In genomic region chr7:143726396-143726795, GRCm38 (mm10) we compare ENCODE assay signal across 35 mouse cellular contexts. TPM values are rescaled to one million over a fixed set of nuclear protein-coding genes. Genes with fewer than 3 reads are reported as not detected.
DNase-seq lines count a peak whose midpoint lies in the region; ATAC-seq and TF ChIP-seq lines count a peak whose summit lies in the region.
"Had no signal": no experiment of that assay in that cellular context is flagged by ENCODE, and none has a peak within 500 bp of the region (broad histone marks: within the 10 kb centered on the region; RNA-seq: fewer than 3 reads in every experiment).

No protein-coding gene starts in this region.

- H3K4me1 ChIP-seq in liver, adult 2 months (ENCODE audit: control insufficient read depth, insufficient read depth, low read length): no peaks in the 10 kb centered on the region
- H3K4me1 ChIP-seq in liver, embryonic 12.5 days: no peaks in the 10 kb centered on the region
- H3K4me1 ChIP-seq in thymus, adult 2 months (replicated peaks; ENCODE audit: control insufficient read depth, insufficient read depth, low read length): no peaks in the 10 kb centered on the region
- H3K4me1 ChIP-seq: embryonic facial prominence, embryonic 12.5 days had no signal

- no peak for TF ChIP-seq POLR2A in liver, adult 2 months (IDR thresholded peaks at IDR 0.05; ENCODE audit: extremely low read depth, insufficient read depth, low read length)
- TF ChIP-seq POLR2A in thymus, adult 2 months (IDR thresholded peaks at IDR 0.05; ENCODE audit: control insufficient read depth, extremely low read depth, insufficient read depth, low read length, poor library complexity): no peak

- peak overlapping the region; percentile 24; the same call in 1 of the 2 replicates for H3K27ac ChIP-seq in gastrocnemius, adult 2 months
- no peak overlapping the region for H3K27ac ChIP-seq in liver, adult 2 months (replicated peaks; ENCODE audit: insufficient read depth, low read depth, low read length)
- no peak overlapping the region for H3K27ac ChIP-seq in liver, embryonic 12.5 days
- H3K27ac ChIP-seq in thymus, adult 2 months (ENCODE audit: control insufficient read depth, insufficient read depth, low read length): no peak overlapping the region
- H3K27ac ChIP-seq: embryonic facial prominence, embryonic 12.5 days; heart, adult 2 months; hindbrain, embryonic 14.5 days; left cerebral cortex, adult 2 months; limb, embryonic 13.5 days; liver, embryonic 14.5 days; neural tube, embryonic 15.5 days; stomach, embryonic 15.5 days had no signal

- H3K9ac ChIP-seq in liver, adult 2 months (ENCODE audit: low read depth, low read length): no peak overlapping the region
- no peak overlapping the region for H3K9ac ChIP-seq in liver, embryonic 12.5 days
- H3K9ac ChIP-seq: embryonic facial prominence, embryonic 12.5 days; heart, embryonic 12.5 days; hindbrain, embryonic 14.5 days; limb, embryonic 13.5 days; liver, embryonic 14.5 days; neural tube, embryonic 15.5 days; stomach, embryonic 15.5 days had no signal

- H3K4me2 ChIP-seq in liver, embryonic 12.5 days: no peak overlapping the region
- H3K4me2 ChIP-seq: embryonic facial prominence, embryonic 12.5 days; heart, embryonic 12.5 days; hindbrain, embryonic 14.5 days; limb, embryonic 13.5 days; midbrain, embryonic 11.5 days; neural tube, embryonic 15.5 days; stomach, embryonic 15.5 days had no signal

- no peaks in the 10 kb centered on the region for H3K79me2 ChIP-seq in liver, adult 2 months (ENCODE audit: control insufficient read depth, insufficient read depth, low read length)

- TF ChIP-seq CTCF in gastrocnemius, adult 2 months (IDR thresholded peaks at IDR 0.05): no peak
- TF ChIP-seq CTCF in liver, adult 2 months (IDR thresholded peaks at IDR 0.05; ENCODE audit: low read depth, low read length): peak; percentile 32; the same call in 1 of the 2 replicates
- TF ChIP-seq CTCF in thymus, adult 2 months (IDR thresholded peaks at IDR 0.05; ENCODE audit: borderline replicate concordance, control insufficient read depth, extremely low read depth, insufficient read depth, low read length, poor library complexity): no peak

- no peak overlapping the region for H3K4me3 ChIP-seq in gastrocnemius, adult 2 months
- no peak overlapping the region for H3K4me3 ChIP-seq in liver, adult 2 months (ENCODE audit: insufficient read depth, low read depth, low read length)
- no peak overlapping the region for H3K4me3 ChIP-seq in liver, embryonic 12.5 days
- no peak overlapping the region for H3K4me3 ChIP-seq in thymus, adult 2 months (ENCODE audit: control insufficient read depth, insufficient read depth, low read length)
- H3K4me3 ChIP-seq: embryonic facial prominence, embryonic 12.5 days; heart, adult 2 months; heart, embryonic 12.5 days; left cerebral cortex, adult 2 months; limb, embryonic 13.5 days; neural tube, embryonic 15.5 days; stomach, embryonic 15.5 days had no signal

- intact Hi-C loops in gastrocnemius, adult 2 months (cut with DNase I): no loop called here

- no peaks in the 10 kb centered on the region for H3K9me3 ChIP-seq in liver, embryonic 12.5 days (replicated peaks)
- H3K9me3 ChIP-seq: embryonic facial prominence, embryonic 12.5 days; heart, embryonic 12.5 days; limb, embryonic 13.5 days; neural tube, embryonic 15.5 days; stomach, embryonic 15.5 days had no signal

- H3K27me3 ChIP-seq in liver, adult 2 months (ENCODE audit: control insufficient read depth, insufficient read depth, low read length): no peaks in the 10 kb centered on the region
- H3K27me3 ChIP-seq in liver, embryonic 12.5 days (replicated peaks): no peaks in the 10 kb centered on the region; the same call in 1 of the 2 replicates
- no peaks in the 10 kb centered on the region for H3K27me3 ChIP-seq in thymus, adult 2 months (ENCODE audit: control insufficient read depth, insufficient read depth, low read length)
- H3K27me3 ChIP-seq: embryonic facial prominence, embryonic 12.5 days; heart, embryonic 12.5 days; limb, embryonic 13.5 days; neural tube, embryonic 15.5 days; stomach, embryonic 15.5 days had no signal

- WGBS in liver, adult 2 months: 70% methylated on average over 4 of the region's 4 CpGs
- WGBS in liver, embryonic 12.5 days (ENCODE audit: insufficient replicate concordance): 65% methylated on average over 4 of the region's 4 CpGs
- WGBS in thymus, adult 2 months: 94% methylated on average over 4 of the region's 4 CpGs

- H3K36me3 ChIP-seq in liver, adult 2 months (ENCODE audit: control insufficient read depth, insufficient read depth, low read length): no peaks in the 10 kb centered on the region
- no peaks in the 10 kb centered on the region for H3K36me3 ChIP-seq in liver, embryonic 12.5 days
- no peaks in the 10 kb centered on the region for H3K36me3 ChIP-seq in thymus, adult 2 months (ENCODE audit: control insufficient read depth, insufficient read depth, low read length)
- H3K36me3 ChIP-seq: neural tube, embryonic 15.5 days; stomach, embryonic 15.5 days had no signal

- peak; percentile 44 for DNase-seq in gastrocnemius, adult 2 months
- no peak for DNase-seq in gastrocnemius, adult 18-20 months (ENCODE audit: low spot score)
- no peak for DNase-seq in liver, adult 2 months (ENCODE audit: extremely low read depth, low read depth, low spot score)
- peak; percentile 15 for DNase-seq in thymus, adult 2 months
- no peak for DNase-seq in thymus, postnatal 25 days
- peak; percentile 70 for DNase-seq in lung, postnatal 25 days (ENCODE audit: low spot score)
- DNase-seq in heart, adult 18-20 months: no peak
- DNase-seq: adrenal gland, postnatal 25 days; cerebellum, adult 11-12 months; cerebellum, adult 9-11 months; embryo, embryonic 11 days; gastrocnemius, postnatal 36 days; heart, adult 2 months; heart, postnatal 4 days; kidney, adult 18-20 months; kidney, postnatal 14 days; right cerebral cortex, postnatal 25 days had no signal

- ATAC-seq in liver, embryonic 12.5 days: no peak
- ATAC-seq: forebrain, embryonic 14.5 days had no signal

RNA-seq across cellular contexts. Expression of gene Osbpl5, which starts 30.4 kb away (rescaled TPM):
- total RNA-seq in gastrocnemius, adult 2 months (2021): 10 to 100 TPM; 12.7 to 18.4 TPM
- 10 to 100 TPM; 14.4 to 15.4 TPM for total RNA-seq in gastrocnemius, adult 18-20 months (2021)
- total RNA-seq in liver, adult 2 months (2014; rRNA removed): 2.7 and 2.8 TPM in 2 replicates
- 3.0 and 3.8 TPM in 2 replicates for polyA plus RNA-seq in liver, adult 2 months (2012; rRNA removed)
- polyA plus RNA-seq in liver, embryonic 12.5 days (2016; fragmentation: Nextera tagmentation; extraction: Ambion mirVana): 4.7 and 4.8 TPM in 2 replicates
- 16.6 and 20.6 TPM in 2 replicates for polyA plus RNA-seq in thymus, adult 2 months (2012; rRNA removed)
- total RNA-seq in heart, adult 18-20 months (2021): 10 to 100 TPM; 16.6 to 17.6 TPM

RNA-seq across cellular contexts. Expression of gene Mrgprg, which starts 40.4 kb away (rescaled TPM):
- 1 to 10 TPM in 1 of 2 experiments, under 1 TPM in 1; 0.26 to 1.3 TPM for total RNA-seq in gastrocnemius, adult 2 months (2021)
- under 1 TPM; 0.43 to 0.71 TPM for total RNA-seq in gastrocnemius, adult 18-20 months (2021)
- total RNA-seq in liver, adult 2 months (2014; rRNA removed): not detected in 2 replicates
- 0.05 TPM in 1 of 2 replicates, not detected in the other for polyA plus RNA-seq in liver, adult 2 months (2012; rRNA removed)
- polyA plus RNA-seq in liver, embryonic 12.5 days (2016; fragmentation: Nextera tagmentation; extraction: Ambion mirVana): not detected in 2 replicates
- polyA plus RNA-seq in thymus, adult 2 months (2012; rRNA removed): 2.0 and 2.2 TPM in 2 replicates
- total RNA-seq in heart, adult 18-20 months (2021): under 1 TPM in 1 of 2 experiments, not detected in 1; 0.36 TPM
- total RNA-seq: CH12.LX; gastrocnemius, postnatal 36 days; heart, adult 2 months; heart, postnatal 4 days; layer of hippocampus, postnatal 10 days; left cerebral cortex, adult 2 months; left cerebral cortex, postnatal 25 days; megakaryocyte, adult 5-6 weeks had no signal
- polyA plus RNA-seq: C2C12; embryonic facial prominence, embryonic 12.5 days; forebrain, embryonic 14.5 days; heart, embryonic 12.5 days; heart, postnatal 0 days; hindbrain, embryonic 14.5 days; limb, embryonic 13.5 days; liver, embryonic 14.5 days; lung, embryonic 16.5 days; midbrain, embryonic 11.5 days; neural tube, embryonic 15.5 days; stomach, embryonic 15.5 days had no signal

RNA-seq across cellular contexts. Expression of gene Tnfrsf23, which starts 40.7 kb away (rescaled TPM):
- total RNA-seq in gastrocnemius, adult 2 months (2021): 1 to 10 TPM; 3.0 to 4.1 TPM
- 1 to 10 TPM; 4.8 TPM for total RNA-seq in gastrocnemius, adult 18-20 months (2021)
- 0.34 TPM in 1 of 2 replicates, not detected in the other for total RNA-seq in liver, adult 2 months (2014; rRNA removed)
- 0.49 and 0.54 TPM in 2 replicates for polyA plus RNA-seq in liver, adult 2 months (2012; rRNA removed)
- polyA plus RNA-seq in liver, embryonic 12.5 days (2016; fragmentation: Nextera tagmentation; extraction: Ambion mirVana): 0.14 and 0.16 TPM in 2 replicates
- polyA plus RNA-seq in thymus, adult 2 months (2012; rRNA removed): 3.5 and 4.8 TPM in 2 replicates
- 1 to 10 TPM; 3.2 to 5.1 TPM for total RNA-seq in heart, adult 18-20 months (2021)

RNA-seq across cellular contexts. Expression of gene Mrgpre, which starts 57.9 kb away (rescaled TPM):
- under 1 TPM; 0.43 to 0.84 TPM for total RNA-seq in gastrocnemius, adult 2 months (2021)
- total RNA-seq in gastrocnemius, adult 18-20 months (2021): under 1 TPM; 0.68 to 0.71 TPM
- 0.09 and 0.54 TPM in 2 replicates for total RNA-seq in liver, adult 2 months (2014; rRNA removed)
- polyA plus RNA-seq in liver, adult 2 months (2012; rRNA removed): 0.52 and 0.78 TPM in 2 replicates
- polyA plus RNA-seq in liver, embryonic 12.5 days (2016; fragmentation: Nextera tagmentation; extraction: Ambion mirVana): 0.20 and 0.33 TPM in 2 replicates
- polyA plus RNA-seq in thymus, adult 2 months (2012; rRNA removed): 9.8 and 11.3 TPM in 2 replicates
- 1 to 10 TPM; 1.6 to 2.0 TPM for total RNA-seq in heart, adult 18-20 months (2021)
- total RNA-seq: megakaryocyte, adult 5-6 weeks had no signal

Comparison
In these comparisons a context has a peak if more than half of its experiments do, and no peak if none do; other contexts are left out.
1. DNase-seq: peak in gastrocnemius, adult 2 months (single experiment), thymus, adult 2 months (single experiment) and lung, postnatal 25 days (single experiment); none in gastrocnemius, adult 18-20 months (single experiment), liver, adult 2 months (single experiment), thymus, postnatal 25 days (single experiment) and heart, adult 18-20 months (0 of 2).